Mouse (Mus musculus) megakaryocyte-erythroid progenitor cell, adult 5-6 weeks (primary cell): Measurements from ENCODE around the gene Nkain2. TPM values are rescaled to one million over a fixed set of nuclear protein-coding genes. Genes with fewer than 3 reads are reported as not detected.
A peak's percentile ranks its signal among the peaks of the same experiment; 100 is the strongest.

Source experiments
- ATAC-seq: replicated peaks from 2 replicates; pipeline ENCODE4 v1.8.0; 2016; ENCODE audit warnings: mild to moderate bottlenecking, inconsistent platforms; ENCODE audit not compliant: severe bottlenecking, poor library complexity, low FRiP score, low TSS enrichment
- total RNA-seq, 2 experiments: library from RNA; stranded (forward) in 1 of 2; stranded (reverse) in 1 of 2; fragments of 200-1000, 215-1000 nt in 1 of 2; fragments of >200 nt in 1 of 2; fragmentation: Nextera tagmentation in 1 of 2; gene quantifications; 2 replicates each; pipeline ENCODE4 v1.2.3; 2014 to 2017

The Nkain2 gene
- total RNA-seq, 2 experiments from 2014 or later = not detected

- ATAC-seq = no peak
Measured at GRCm38 (mm10) chr10:31812543-31812942, 1077.7 kb downstream of the Nkain2 start.

GRCm38 (mm10) chr10:31742443-31743057 lies 1147.7 kb downstream of the Nkain2 start:
- ATAC-seq = peak; percentile 79

- no peak for ATAC-seq
Measured at GRCm38 (mm10) chr10:31728036-31728435, 1162.2 kb downstream of the Nkain2 start.

DNA sequence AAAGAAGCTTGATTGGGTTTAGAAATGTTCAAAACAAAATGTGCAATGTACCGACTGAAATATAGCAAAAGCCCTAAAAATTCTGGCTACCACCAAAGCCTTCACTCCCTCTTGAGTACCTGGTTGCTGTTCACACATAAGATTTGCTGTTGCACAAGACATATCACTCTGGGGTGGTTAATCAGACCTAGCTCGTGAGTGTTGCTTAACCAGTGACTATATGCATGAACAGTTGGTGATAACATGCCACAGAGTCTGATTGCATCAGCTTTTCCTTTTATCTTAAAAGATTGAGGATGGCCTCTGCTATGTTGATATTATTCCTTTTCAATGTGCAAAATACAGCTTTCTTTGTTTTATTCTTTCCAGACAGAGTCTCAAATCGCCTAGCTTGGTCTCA lies 1243.0 kb downstream of the Nkain2 start:
- no peak for ATAC-seq

- ATAC-seq = no peak
Measured at GRCm38 (mm10) chr10:31646083-31646482, 1244.2 kb downstream of the Nkain2 start.

Other genes starting within 250 kb of the Nkain2 start
- not detected in 2 replicates for gene Trdn, start 190.1 kb upstream of the Nkain2 start, total RNA-seq (2014; fragmentation: Nextera tagmentation)
- not detected in 2 replicates for gene Trdn, start 190.1 kb upstream of the Nkain2 start, total RNA-seq (2017)